Mouse (Mus musculus): ENCODE data around the gene Ubqln3. TPM values are rescaled to one million over a fixed set of nuclear protein-coding genes. Genes with fewer than 3 reads are reported as not detected.

Ubqln3 gene
- not detected for total RNA-seq (2022)

GRCm38 (mm10) chr7:104143179-104143578 is at the start of gene Ubqln3:
Gene Ubqln3 (minus strand): TSS chr7:104143279.
- no peak for DNase-seq (ENCODE audit: low spot score in 2 of 2)

- no peak for DNase-seq (ENCODE audit: low spot score in 2 of 2)
These were observed 48.2 kb upstream of the Ubqln3 start for GRCm38 (mm10) chr7:104191275-104191674.

GRCm38 (mm10) chr7:104183292-104183691 is 40.2 kb upstream of the Ubqln3 start, which contains the start of gene Olfr648:
Gene Olfr648 (minus strand): TSS chr7:104183392.
- DNase-seq (ENCODE audit: low spot score in 2 of 2), result no peak

GRCm38 (mm10) chr7:104179074-104179473 is 36.0 kb upstream of the Ubqln3 start:
- no peak for DNase-seq (ENCODE audit: low spot score in 2 of 2)

GRCm38 (mm10) chr7:104178422-104179054 is 35.5 kb upstream of the Ubqln3 start:
- DNase-seq (ENCODE audit: low spot score in 2 of 2), result no peak

DNA sequence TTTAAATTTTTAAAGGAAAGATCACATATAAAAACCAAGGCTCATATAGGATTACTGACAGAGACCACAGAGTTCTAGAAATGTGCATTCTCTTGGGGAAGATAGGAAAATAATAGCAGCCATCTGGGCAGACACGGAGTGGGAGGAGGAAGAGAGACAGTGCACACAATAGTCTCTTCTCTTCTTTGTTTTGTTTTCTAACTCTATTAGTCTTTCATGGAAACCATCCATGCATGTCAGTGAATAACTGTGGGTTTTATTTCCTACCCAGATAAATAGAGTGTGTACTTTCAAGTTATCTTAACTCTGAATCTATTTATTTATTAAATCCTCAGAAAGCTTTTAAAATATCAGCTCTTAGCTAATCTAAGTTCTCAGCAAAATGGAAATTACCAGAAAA is 32.0 kb upstream of the Ubqln3 start:
- DNase-seq (ENCODE audit: low spot score in 2 of 2), result no peak

GRCm38 (mm10) chr7:104169634-104170204 is 26.6 kb upstream of the Ubqln3 start:
- no peak for DNase-seq (ENCODE audit: low spot score in 2 of 2)

- DNase-seq (ENCODE audit: low spot score in 2 of 2), result no peak
These were observed 24.0 kb upstream of the Ubqln3 start for GRCm38 (mm10) chr7:104167105-104167504.

- DNase-seq (ENCODE audit: low spot score in 2 of 2), result no peak
These were observed 7.4 kb upstream of the Ubqln3 start, which contains the start of gene Ubqlnl for GRCm38 (mm10) chr7:104150456-104150855. Gene Ubqlnl (minus strand): TSS chr7:104150556.

DNA sequence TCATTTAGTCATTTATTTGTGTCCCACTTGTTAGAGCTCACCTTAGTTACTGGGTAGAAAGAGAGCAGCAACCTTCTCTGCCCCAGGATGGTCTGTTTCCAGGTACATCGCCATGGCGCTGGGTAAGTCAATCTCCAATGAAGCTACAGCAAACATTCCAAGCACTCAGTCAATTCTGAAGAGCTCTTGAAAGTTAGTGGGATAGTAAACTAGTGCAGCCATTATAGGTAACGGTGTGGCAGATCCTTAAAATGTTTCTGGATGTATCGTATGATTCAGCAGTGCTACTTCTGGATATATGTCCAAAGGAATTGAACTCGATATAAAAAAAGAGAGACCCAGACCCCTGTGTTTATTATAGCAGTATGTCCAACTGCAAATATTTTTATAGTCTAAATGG is 5.8 kb downstream of the Ubqln3 start, which contains the start of gene Olfr643:
Gene Olfr643 (minus strand): TSS at position 101 of the 400 bp plus-strand sequence.
- DNase-seq (ENCODE audit: low spot score in 2 of 2), result no peak

DNA sequence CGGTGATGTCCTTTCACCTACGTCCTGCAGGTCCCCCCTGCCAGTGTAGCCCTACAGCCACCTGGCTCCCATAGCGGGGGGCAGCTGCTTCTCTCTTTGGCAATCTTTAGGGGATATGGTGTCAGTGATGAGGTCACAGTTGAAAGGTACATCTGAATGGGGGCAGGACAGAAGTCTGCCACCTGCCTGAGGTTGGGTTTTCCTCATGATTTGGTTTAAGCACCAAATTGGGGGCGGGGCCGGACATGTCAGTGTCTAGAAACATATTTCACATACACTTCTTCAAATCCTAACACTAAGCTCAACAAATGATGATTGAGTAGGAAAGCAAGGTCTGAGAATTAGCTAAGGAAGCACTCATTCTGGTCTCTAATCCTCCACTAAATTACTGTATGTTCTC is 13.4 kb downstream of the Ubqln3 start, which contains the start of gene Ubqln5:
Gene Ubqln5 (minus strand): TSS at position 101 of the 400 bp plus-strand sequence.
- no peak for DNase-seq (ENCODE audit: low spot score in 2 of 2)

- DNase-seq (ENCODE audit: low spot score in 2 of 2), result no peak
These were observed 38.4 kb downstream of the Ubqln3 start, which contains the start of gene Olfr646 for GRCm38 (mm10) chr7:104104757-104104972. Gene Olfr646 (plus strand): TSS chr7:104104873.

GRCm38 (mm10) chr7:104103913-104104756 is 38.9 kb downstream of the Ubqln3 start:
- DNase-seq (ENCODE audit: low spot score in 2 of 2), result no peak

Other genes with a start within 250 kb of the Ubqln3 start
- not detected for gene Olfr64, start 248.8 kb downstream of the Ubqln3 start, total RNA-seq (2022)
- not detected for gene Olfr65, start 239.8 kb downstream of the Ubqln3 start, total RNA-seq (2022)
- gene Olfr631, start 214.5 kb downstream of the Ubqln3 start, total RNA-seq (2022), result not detected
- gene Olfr632, start 208.9 kb downstream of the Ubqln3 start, total RNA-seq (2022), result not detected
- gene Olfr633, start 198.8 kb downstream of the Ubqln3 start, total RNA-seq (2022), result not detected
- gene Olfr635, start 172.1 kb downstream of the Ubqln3 start, total RNA-seq (2022), result under 1 TPM in 3 of 4 experiments, not detected in 1; 0.05 to 0.08 (median 0.07) TPM
- gene Olfr638, start 144.5 kb downstream of the Ubqln3 start, total RNA-seq (2022), result not detected
- under 1 TPM; 0.11 to 0.19 (median 0.14) TPM for gene Olfr639, start 126.0 kb downstream of the Ubqln3 start, total RNA-seq (2022)
- not detected for gene Olfr640, start 117.7 kb downstream of the Ubqln3 start, total RNA-seq (2022)
- not detected for gene Olfr641, start 107.8 kb downstream of the Ubqln3 start, total RNA-seq (2022)
- not detected for gene Olfr642, start 90.6 kb downstream of the Ubqln3 start, total RNA-seq (2022)
- gene 4930516K23Rik, start 81.8 kb downstream of the Ubqln3 start, total RNA-seq (2022), result not detected
- not detected for gene Olfr644, start 71.4 kb downstream of the Ubqln3 start, total RNA-seq (2022)
- not detected for gene Olfr645, start 57.8 kb downstream of the Ubqln3 start, total RNA-seq (2022)
- not detected for gene Olfr646, start 38.4 kb downstream of the Ubqln3 start, total RNA-seq (2022)
- gene Ubqln5, start 13.5 kb downstream of the Ubqln3 start, total RNA-seq (2022), result not detected
- not detected for gene Olfr643, start 5.9 kb downstream of the Ubqln3 start, total RNA-seq (2022)
- not detected for gene Ubqlnl, start 7.3 kb upstream of the Ubqln3 start, total RNA-seq (2022)
- gene Olfm5, start 21.6 kb upstream of the Ubqln3 start, total RNA-seq (2022), result not detected
- gene Olfr648, start 40.1 kb upstream of the Ubqln3 start, total RNA-seq (2022), result under 1 TPM in 3 of 4 experiments, not detected in 1; 0.25 to 0.46 (median 0.28) TPM
- gene Olfr649, start 52.7 kb upstream of the Ubqln3 start, total RNA-seq (2022), result not detected
- gene Trim6, start 75.5 kb upstream of the Ubqln3 start, total RNA-seq (2022), result under 1 TPM in 2 of 4 experiments, not detected in 2; 0.25 to 0.46 TPM
- gene Trim34a, start 101.2 kb upstream of the Ubqln3 start, total RNA-seq (2022), result 1 to 10 TPM; 1.3 to 2.8 (median 1.9) TPM
- 1 to 10 TPM in 1 of 4 experiments, under 1 TPM in 3; 0.33 to 1.1 (median 0.83) TPM for gene Trim5, start 144.8 kb upstream of the Ubqln3 start, total RNA-seq (2022)
- gene Trim12a, start 172.2 kb upstream of the Ubqln3 start, total RNA-seq (2022), result 1 to 10 TPM; 1.8 to 3.9 (median 3.1) TPM
- gene Trim34b, start 186.2 kb upstream of the Ubqln3 start, total RNA-seq (2022), result under 1 TPM in 2 of 4 experiments, not detected in 2; 0.35 to 0.57 TPM
- gene Trim12c, start 210.1 kb upstream of the Ubqln3 start, total RNA-seq (2022), result 1 to 10 TPM; 1.2 to 2.3 (median 1.7) TPM
- under 1 TPM in 3 of 4 experiments, not detected in 1; 0.11 to 0.26 (median 0.18) TPM for gene Trim30b, start 226.6 kb upstream of the Ubqln3 start, total RNA-seq (2022)